Mouse (Mus musculus) central nervous system, embryonic 18 days (tissue): ENCODE data around the gene Ribc2. TPM values are rescaled to one million over a fixed set of nuclear protein-coding genes. Genes with fewer than 3 reads are reported as not detected.

Experiments
- polyA plus RNA-seq: library from polyadenylated mRNA; depleted of rRNA; stranded (reverse); fragments of >200 nt; gene quantifications from 2 replicates; pipeline ENCODE4 v1.2.3, GENCODE M21; 2012; rRNA removed

Ribc2 gene
- polyA plus RNA-seq, result 0.30 and 0.48 TPM in 2 replicates

GRCm38 (mm10) chr15:85131275-85132192 is at the start of gene Ribc2, which contains the start of gene Smc1b:
Ribc2 (plus strand) TSS chr15:85132078.
Smc1b (minus strand) TSS chr15:85131964.

Other genes starting within 250 kb of the Ribc2 start
- gene Gm29666, start 212.0 kb upstream of the Ribc2 start, polyA plus RNA-seq, result 1.7 TPM in 2 replicates
- 13.3 and 13.4 TPM in 2 replicates for gene Nup50, start 208.7 kb upstream of the Ribc2 start, polyA plus RNA-seq
- gene 5031439G07Rik, start 143.5 kb upstream of the Ribc2 start, polyA plus RNA-seq, result 54.2 and 62.1 TPM in 2 replicates
- gene Upk3a, start 114.9 kb upstream of the Ribc2 start, polyA plus RNA-seq, result 0.61 and 0.94 TPM in 2 replicates
- gene Fam118a, start 103.1 kb upstream of the Ribc2 start, polyA plus RNA-seq, result 21.6 and 22.4 TPM in 2 replicates
- gene Smc1b, start 114 bp upstream of the Ribc2 start, polyA plus RNA-seq, result 0.16 and 0.60 TPM in 2 replicates
- 29.1 and 33.9 TPM in 2 replicates for gene Fbln1, start 73.9 kb downstream of the Ribc2 start, polyA plus RNA-seq
- gene Atxn10, start 204.2 kb downstream of the Ribc2 start, polyA plus RNA-seq, result 373 and 391 TPM in 2 replicates